Mouse (Mus musculus): ENCODE results near the gene BC005624.

The BC005624 gene

DNA sequence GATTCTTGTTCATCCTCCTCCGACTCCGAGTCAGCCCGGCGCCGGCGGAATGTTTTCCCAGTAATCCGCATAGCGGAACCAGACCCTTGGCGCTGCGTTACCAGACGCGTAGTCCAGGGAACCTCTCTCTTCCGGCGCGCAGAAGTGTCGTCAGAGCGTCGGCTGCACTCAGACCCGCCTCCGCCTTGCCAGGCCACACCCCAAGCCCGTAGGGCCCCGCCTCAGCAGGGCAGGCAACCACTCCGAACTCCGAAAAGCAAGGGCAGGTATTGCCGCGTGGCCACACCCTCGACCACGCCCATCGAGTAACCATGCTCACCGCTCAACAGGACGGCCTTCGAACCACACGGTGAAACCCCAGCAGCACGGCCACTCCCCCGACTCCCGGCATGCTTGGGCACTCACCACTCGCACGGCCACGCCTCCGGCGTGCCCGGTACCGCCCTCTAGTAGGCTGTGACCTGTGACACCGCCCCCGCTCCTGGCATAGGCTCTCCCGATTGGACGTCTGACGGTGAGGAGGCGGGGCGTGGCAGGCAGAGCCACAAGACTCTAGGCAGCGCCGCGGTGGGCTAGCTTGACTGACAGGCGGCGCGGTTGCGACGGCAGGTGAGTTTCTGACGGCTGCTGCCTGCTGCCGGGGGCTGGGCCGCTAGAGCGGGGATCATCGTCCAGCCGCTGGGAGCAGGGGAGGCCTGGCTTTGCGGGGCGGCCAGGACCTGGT lies at the start of gene BC005624, which contains the start of gene Usp20:
BC005624 (minus strand) TSS at position 412 of the 724 bp plus-strand sequence.
Usp20 (plus strand) TSS at position 490 of the 724 bp plus-strand sequence.
- DNase-seq (ENCODE audit: low spot score in 2 of 2): peak; percentile 99

DNA sequence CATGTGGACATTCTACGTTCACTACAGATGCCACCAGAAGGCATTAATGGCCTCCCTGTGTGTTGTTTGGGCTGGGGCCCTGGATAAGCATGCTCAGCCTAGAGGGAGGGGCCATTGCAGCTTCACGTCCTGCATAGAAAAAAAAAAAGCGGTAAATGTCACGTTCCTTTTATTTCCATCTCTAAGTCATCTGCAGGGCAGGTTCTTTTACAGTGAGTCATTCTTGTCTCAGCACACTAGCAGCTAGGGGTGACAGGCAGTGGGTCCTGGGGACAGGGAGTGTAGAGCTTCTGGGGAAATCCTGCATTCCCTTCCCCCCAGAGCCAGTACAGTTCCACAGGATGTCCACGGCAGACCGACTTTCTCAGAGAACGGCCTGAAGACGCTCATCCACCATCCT lies 44.6 kb upstream of the BC005624 start:
- no peak for DNase-seq (ENCODE audit: low spot score in 2 of 2)

DNA sequence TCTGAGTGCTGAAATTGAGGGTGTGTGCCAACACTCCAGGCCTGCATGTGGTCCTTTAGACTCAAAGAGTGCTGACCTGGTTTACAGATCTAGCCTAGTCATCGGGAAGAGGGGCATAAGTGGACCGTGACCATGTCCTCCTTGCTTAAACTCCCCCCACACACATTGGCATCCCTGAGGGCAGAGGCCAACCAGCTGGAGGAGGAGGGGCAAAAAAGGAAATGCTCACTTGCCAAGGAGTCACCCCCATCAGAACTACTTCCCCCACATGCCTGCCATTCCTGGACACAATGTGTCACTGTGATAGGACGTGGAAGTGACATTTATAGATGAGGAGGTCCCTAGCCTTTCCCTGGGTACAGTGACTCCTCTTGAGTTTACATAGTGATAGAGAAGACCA lies 43.5 kb upstream of the BC005624 start:
- no peak for DNase-seq (ENCODE audit: low spot score in 2 of 2)

DNA sequence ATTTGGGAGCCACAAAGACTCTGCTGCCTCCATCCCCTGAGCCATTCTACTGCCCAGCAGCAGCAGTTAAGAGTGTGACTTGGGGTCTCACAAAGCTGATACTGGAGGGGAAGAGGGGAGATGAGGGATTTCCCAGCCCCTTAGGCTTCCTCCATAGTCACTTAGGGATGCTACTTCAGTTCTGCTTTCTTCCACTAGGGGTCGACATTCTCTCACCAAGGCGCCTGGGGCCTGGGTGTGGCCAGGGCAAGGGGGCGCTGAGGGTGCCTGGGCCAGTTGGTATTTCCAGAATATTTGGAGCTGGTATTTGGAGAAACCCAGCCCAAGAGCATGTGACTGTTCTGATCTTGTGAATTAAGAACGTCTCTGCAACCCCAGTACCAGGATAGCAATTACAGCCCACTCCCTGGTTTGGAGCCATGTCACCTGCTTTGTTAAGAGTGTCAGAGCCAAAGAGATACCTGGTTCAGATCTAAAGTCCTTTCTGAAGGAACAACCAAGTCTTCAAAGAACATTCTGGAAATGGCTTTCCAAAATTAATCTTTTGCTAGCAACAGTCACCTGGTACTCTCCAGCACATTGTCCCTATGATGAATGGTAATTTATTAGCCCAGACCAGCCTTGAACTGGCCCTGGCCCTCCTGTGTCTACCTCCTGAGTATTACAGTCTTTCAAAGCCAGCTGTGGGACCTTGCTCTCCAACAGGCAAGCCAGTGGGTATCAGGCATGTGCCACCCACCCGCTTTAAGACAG lies 42.8 kb upstream of the BC005624 start:
- DNase-seq (ENCODE audit: low spot score in 2 of 2): peak; percentile 42 to 70

DNA sequence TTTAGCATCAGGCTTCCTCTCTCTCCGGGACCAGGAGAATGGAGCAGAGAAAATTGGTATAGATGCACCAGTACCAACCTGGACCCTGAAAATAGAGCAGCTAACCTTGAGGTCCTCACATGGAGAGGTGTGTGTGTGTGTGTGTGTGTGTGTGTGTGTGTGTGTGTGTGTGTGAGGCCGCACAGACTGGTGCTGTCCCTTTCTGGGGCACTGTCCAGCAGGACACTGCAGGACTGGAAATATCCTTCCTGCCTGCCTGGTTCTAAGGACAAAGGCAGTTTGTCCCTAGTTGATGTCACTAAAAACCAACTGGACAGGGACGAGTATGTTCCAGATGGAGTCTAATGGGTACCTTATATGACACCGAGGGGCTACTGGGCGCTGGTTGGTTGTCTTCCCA lies 41.9 kb upstream of the BC005624 start:
- DNase-seq (ENCODE audit: low spot score in 2 of 2): no peak

DNA sequence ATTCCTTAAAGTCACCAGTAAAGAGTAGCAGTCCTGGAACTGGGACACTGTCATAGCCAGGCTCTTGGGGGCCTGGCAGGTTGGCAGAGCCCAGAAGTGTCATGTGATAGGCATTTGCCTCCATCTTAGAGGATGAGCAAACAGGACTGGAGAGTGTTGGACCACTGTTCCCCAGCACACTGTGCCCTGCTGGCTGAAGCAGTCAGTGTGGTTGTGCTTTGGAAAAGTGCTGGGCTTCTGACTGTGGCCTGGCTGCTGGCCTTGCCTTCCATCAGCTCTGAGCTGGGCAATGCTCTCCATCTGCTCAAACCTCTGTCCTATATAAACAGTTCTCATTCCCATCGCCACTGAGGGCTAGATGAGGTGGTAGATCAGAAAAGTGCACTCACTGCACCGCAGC lies 38.2 kb upstream of the BC005624 start:
- no peak for DNase-seq (ENCODE audit: low spot score in 2 of 2)

DNA sequence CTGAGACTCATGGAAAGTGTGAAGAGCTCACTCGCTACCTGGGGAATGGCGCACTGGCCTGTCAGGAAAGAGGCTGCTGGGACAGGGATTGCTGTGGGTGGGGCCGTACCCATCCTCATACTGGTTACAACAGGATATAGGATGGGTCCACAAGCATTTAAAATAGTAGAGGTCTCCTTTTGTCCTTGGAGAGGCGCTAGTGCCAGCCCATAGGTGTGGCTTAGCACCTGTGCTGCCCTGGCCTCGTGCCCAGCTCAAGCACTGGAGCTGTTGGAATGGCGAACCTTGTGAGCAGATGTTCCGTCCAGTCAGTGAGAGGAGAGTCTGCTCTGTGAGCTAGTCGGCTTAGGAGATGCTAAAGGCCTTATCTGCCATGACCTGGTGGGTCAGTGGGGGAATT lies 37.0 kb upstream of the BC005624 start:
- no peak for DNase-seq (ENCODE audit: low spot score in 2 of 2)

DNA sequence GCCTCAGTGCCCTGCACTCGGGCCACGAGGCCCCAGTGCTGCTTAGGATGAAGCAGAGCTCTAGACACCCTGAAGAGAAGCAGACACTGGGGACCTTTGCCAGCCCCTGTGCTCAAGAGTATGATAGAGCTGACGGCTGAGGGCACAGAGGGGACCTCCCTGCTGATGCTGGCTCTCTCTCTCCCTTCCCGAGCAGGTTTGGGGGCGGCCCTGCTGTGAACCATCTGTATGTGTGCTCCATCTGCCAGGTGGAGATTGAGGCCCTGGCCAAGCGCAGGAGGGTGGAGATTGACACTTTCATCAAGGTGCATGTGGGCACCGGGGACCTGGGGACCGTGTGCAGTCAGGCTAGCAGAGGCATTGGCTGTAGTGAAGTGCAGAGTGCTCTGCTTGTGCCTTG lies 36.5 kb upstream of the BC005624 start:
- no peak for DNase-seq (ENCODE audit: low spot score in 2 of 2)

DNA sequence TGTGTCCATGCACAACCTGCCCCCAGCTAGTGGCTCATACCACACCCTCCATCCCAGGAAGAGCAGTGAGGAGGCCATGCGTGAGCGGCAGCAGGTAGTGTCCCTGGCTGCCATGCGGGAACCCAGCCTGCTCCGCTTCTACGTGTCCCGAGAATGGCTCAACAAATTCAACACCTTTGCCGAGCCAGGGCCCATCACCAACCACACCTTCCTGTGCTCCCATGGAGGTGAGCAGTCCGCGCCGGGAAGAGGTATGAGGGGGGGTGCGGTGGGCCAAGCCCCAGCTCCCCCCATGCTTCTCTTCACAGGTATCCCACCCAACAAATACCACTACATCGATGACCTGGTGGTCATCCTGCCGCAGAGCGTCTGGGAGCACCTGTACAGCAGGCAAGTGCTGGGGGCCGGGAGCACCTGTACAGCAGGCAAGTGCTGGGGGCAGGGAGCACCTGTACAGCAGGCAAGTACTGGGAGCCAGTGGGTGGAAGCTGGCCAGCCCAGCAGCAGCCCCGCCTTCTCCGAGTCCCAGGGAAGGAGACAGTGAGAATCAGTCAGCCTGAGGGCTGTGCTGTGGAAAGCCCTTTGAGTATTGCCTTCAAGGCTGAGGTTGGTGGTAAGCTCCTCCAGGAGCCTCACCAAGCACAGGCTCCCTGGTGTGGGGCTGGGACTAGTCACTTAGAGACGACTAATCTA lies 35.8 kb upstream of the BC005624 start:
- no peak for DNase-seq (ENCODE audit: low spot score in 2 of 2)

DNA sequence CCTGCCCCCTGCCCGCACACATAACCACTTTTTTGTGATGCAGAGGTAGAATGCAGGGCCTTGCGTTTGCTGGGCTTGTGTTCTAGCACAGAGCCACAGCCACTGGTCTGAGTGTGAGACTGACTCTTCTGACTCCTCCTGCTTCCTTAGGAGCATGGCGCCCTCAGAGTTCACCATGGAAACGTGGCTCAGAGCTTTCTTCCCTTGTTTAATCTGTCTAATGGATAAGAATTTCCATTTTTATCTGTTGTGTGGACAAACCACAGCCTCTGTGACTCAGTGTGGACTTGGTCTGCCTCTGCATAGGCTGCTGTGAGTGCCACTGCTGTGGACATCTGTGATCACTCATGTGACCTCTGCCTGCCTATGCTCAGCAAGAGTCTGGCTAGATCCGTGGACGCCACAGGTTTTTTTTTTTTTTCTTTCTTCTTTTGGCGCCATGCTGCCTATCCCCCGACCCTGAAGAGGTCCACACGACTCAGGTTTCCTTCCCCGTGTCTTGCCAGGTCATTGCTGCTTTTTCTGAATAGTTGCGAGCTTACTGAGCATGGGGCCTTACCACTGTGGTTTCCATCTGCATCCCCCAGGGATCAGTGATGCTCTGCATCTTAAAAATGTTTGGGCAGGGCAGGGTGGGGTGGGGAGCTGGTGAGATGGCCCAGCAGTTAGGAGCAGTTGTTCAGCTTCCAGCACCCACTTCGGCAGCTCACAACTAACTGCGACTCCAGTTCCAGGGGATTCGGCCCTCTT lies 31.5 kb upstream of the BC005624 start:
- no peak for DNase-seq (ENCODE audit: low spot score in 2 of 2)

DNA sequence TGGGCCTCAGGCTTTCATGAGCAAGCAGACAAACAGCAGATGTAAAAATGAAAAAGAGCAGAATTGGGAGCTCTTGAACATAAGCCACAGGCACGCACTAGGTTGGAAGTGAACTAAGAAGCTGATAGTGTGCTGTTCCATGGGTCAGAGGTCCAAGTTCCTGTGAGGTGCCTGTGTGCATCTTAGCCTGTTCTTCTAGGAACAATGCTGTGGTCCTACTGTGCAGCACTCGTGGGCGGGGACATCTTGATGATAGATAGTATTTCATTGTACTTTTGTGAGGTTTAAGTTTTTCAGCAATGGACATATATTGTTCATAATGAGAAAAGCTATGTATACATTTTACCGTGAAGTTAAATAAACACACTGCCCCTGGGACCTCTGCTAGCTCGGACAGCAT lies 25.2 kb upstream of the BC005624 start:
- DNase-seq (ENCODE audit: low spot score in 2 of 2): no peak

DNA sequence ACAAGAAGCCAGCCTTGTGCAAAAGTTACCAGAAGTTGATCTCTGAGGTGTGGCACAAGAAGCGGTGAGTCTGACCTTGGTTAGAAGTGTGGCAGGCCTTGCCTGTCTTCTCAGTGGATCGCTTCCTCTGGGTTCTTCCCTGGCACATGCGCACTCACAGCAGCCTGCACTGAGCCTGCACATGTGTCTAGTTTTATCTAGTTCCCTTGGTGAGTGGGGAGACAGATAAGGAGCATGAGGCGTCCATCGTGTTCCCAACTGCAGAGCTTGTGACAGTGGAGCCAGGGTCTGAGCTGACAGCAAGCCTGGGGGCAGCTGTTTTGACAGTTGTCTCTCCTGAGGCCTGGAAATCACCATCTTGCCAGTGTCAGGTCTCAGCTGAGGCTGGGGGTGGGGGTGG lies 24.4 kb upstream of the BC005624 start:
- no peak for DNase-seq (ENCODE audit: low spot score in 2 of 2)

DNA sequence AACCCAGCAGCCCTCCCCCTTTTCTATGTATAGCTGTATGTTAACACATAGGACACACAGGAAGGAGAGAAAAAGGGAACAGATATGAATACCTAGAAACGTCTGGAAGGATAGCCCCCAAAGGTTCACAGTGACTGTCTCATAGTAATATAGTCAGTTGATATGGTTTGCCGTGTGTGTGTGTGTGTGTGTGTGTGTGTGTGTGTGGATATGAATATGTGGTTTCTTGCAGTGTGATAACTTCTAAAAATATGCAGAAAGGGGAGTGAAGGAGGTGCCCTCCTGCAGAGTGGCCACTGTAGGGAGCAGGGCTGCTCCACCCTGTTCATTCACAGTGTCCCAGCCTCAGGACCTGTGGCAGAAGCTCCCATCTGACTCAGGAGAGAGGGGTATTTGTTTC lies 23.5 kb upstream of the BC005624 start:
- no peak for DNase-seq (ENCODE audit: low spot score in 2 of 2)

DNA sequence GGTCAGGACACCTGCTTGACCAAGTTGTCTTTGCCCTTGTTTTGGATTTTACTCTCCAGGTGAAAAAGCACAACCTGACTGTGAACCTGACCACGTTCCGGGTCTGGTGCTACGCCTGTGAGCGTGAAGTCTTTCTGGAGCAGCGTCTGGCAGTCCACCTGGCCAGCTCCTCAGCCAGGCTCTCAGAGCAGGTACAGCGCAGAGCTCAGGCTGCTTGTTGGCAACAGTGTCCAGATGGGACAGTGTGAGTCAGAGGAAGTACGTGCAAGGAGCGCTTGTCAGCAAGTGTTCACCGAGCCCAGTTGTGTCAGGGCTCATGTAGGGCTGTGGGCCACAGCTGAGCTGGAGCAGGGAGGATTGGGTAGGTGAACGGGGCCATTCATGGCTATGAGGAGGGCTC lies 20.9 kb upstream of the BC005624 start:
- peak in 1 of 2 experiments; percentile 34 for DNase-seq (ENCODE audit: low spot score in 2 of 2)

DNA sequence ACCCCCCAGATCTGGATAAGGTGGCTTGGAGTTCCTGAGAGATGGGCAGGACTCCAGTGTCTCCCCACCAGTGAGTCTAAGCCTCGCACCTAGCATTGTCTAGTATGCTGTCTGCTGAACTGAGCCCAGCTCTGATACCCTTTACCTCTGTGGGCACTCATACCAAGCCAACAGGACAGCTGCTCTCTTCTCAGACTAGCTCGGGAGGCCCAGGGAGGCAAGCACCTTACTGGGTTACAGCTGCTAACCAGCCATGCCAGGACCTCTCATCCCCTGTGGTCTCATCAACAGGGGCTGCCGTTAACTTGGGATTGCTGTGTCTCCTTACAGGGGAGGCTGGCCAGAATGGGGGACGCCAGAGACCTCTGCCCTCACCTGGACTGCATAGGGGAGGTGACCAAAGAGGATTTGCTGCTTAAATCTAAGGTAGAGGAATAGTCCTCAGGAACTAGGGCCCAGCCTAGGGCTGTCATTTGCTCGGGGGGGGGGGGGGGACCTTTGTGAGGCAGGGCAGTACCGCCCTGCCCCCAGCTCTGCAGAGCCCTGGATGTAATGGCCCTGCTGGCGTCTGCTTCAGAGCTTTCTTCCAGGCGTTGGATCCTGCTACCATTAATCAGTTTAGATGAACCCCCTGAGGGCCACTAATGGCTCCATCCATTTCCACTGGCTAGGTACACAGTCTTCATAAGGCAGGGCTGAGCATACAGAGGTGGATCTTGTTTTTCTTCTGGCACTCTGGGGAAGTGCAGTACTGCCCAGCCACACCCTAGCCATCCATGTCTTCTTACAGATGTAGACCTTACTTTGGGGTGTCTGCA lies 16.7 kb upstream of the BC005624 start:
- no peak for DNase-seq (ENCODE audit: low spot score in 2 of 2)

DNA sequence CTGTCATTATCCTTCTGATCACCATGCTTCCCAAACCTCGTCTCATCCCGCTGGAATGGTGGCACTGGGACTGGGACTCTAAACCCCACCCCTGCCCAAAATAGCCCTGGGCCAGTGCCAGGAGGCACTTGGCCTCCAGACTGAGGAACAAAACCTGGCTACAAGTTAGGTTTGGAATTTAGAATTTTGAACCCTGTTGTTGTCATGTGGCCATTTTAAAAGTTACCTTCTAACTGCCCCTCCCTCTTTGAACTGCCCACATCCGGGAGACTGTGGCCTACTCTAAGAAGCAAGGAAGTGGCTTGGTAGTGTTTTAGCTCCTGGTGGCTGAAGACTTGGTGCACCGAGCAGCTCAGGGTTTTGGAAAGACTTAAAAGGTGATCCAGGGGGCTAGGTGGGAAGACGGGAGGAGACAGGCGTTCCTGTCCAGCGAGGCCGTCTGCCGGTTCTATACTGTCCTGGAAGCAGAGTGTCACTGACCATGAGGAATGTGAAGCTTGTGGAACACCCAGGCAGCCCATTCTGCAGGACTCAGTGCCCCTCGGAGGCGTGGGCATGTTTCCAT lies 13.5 kb upstream of the BC005624 start:
- no peak for DNase-seq (ENCODE audit: low spot score in 2 of 2)

DNA sequence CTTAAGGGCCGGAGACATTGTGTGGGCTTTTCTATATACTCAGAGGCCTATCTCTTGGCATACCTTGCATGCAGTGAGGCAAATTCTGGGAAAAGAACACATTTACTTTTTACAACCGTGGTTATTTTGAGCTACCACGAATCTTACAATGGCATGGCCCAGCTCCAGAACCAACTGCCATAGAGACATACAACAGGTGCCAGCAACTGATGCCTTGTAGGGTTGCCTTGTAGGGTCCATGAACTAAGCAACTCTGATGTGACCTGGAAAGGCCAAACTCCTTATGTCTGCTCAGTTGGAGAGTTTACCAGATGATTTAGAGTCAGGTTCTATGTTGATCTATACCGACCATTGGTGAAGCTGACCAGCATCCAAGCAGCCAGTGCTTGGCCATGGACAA lies 12.9 kb upstream of the BC005624 start:
- no peak for DNase-seq (ENCODE audit: low spot score in 2 of 2)

DNA sequence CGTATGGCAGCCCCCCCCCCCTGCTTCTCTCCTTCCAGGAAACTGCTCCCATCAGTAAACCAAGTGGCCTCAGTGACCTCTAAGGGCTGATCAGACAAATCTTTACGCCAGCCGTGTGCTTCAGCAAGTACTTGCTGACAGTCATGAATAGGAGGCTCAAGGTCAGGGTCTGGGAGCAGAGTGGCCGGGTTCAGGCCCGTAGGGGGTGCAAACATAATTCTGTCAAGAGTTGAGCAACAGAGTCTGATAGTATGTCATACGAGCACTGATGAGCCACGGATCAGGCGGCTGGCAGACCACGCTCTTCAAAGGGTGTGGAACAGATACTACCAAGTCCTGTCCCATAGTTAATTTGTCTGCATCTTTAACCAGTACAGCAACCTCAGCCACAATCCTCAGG lies 8.2 kb upstream of the BC005624 start:
- no peak for DNase-seq (ENCODE audit: low spot score in 2 of 2)

DNA sequence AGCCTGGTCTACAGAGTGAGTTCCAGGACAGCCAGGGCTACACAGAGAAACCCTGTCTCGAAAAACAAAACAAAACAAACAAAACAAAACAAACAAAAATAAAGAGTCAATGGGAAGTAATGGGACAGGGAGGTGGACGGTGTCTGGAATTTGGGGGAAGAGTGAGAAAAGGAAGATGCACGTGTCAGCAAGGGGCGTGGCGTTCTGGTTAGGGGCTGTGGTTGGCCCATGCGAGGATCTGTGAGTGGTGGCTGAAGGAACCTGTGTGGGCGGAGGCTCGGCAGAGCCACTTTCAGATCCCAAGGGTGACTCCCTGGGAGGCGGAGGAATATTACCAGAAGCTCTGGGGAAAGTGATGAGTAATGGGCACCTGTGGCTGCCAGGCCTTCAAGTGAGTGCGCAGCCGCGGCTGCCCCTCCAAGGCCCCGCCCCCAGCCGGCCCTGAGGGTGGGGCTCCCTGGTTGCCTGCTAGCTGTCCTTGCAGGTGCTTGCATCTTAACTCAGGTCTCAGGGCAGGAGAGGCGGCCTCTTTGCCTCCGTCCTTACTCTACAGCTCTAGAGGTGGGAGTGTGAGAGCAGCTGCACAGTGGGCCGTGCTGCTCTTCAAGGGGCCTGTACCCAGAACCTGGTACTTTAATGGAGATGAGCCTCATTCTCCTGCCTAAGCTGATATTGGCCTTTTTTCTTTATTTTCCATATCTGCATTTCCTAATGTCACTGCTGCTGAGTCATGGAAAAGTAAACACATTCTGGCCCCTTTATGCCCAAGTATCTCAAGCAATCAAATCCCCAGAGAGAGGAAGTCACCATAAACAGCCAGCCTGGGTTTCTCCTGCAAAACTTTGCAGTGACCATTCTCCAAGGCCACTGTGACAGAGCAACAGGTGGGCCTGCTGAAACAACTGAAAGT lies 3.4 kb upstream of the BC005624 start:
- DNase-seq (ENCODE audit: low spot score in 2 of 2): peak in 1 of 2 experiments; percentile 34

DNA sequence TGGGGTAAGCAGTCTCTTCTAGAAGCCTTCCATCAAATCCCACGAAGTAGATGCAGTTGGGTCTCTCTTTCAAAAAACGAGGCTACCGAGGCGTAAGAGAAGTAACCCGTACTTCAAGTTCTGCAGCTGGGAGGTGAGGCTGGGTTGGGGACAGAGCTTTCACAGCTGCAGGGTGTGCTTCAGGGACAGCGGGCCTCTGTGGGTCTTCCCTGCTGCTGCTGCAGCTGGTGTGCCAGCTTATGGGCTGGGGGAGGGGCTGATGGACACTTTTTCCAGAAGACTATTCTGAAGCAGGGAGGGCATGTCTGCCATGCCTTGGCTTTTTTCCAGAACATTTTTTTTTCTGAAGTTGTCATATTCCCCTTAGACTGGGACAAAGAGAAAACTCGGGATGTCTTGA lies 1.0 kb upstream of the BC005624 start:
- no peak for DNase-seq (ENCODE audit: low spot score in 2 of 2)

Data from left cerebral cortex, adult 9 months (tissue).